Mouse (Mus musculus): Measurements from ENCODE around the gene Marc2. TPM values are rescaled to one million over a fixed set of nuclear protein-coding genes. Genes with fewer than 3 reads are reported as not detected.

The Marc2 gene
- polyA plus RNA-seq, 1 experiment: 56.9 TPM

DNA sequence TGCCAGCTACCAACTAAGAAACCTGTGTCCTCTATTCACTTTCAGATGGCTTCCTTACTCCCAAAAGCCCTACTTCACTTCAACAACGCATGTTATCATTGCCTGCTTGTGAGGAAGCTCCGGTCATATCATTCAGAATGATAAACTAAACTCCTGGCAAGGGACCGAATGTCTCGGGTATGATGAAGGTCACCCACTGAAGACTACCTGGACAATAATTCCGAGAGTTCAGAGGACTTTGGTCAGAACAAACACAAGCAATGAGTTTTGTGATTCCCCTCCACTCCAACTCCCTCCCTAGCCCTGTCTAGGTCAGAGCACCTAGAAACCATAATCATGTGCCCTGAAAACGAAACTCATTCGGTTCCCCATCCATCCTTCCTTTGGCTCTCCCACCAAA is 35.6 kb upstream of the Marc2 start:
- Histone ChIP-seq H3ac (ENCODE audit: control insufficient read depth, insufficient read length, low read depth) (no peak overlapping the region), H3K36me3 (ENCODE audit: control insufficient read depth, insufficient read depth) (no peaks in the 10 kb centered on the region), H3K79me3 (ENCODE audit: low read depth) (no peaks in the 10 kb centered on the region), H3K4me3 (ENCODE audit: insufficient read depth, poor library complexity, severe bottlenecking) (no peak overlapping the region), H3K79me2 (ENCODE audit: control insufficient read depth, insufficient read depth) (no peaks in the 10 kb centered on the region), H3K27me3 (ENCODE audit: control insufficient read depth, insufficient read depth, insufficient read length) (peaks cover 18% of the 10 kb centered on the region)
- TF ChIP-seq MYOD1 (IDR thresholded peaks at IDR 0.05; ENCODE audit: control insufficient read depth, insufficient read length, low read depth) (no peak), USF1 (IDR thresholded peaks at IDR 0.05; ENCODE audit: low read depth) (no peak), CEBPB (IDR thresholded peaks at IDR 0.05; ENCODE audit: low read depth) (no peak), MYOG (IDR thresholded peaks at IDR 0.05; ENCODE audit: control insufficient read depth, extremely low read depth, insufficient read length) (no peak), CTCF (IDR thresholded peaks at IDR 0.05; ENCODE audit: control insufficient read depth, insufficient read depth, insufficient read length) (no peak), FOSL1 (IDR thresholded peaks at IDR 0.05; ENCODE audit: insufficient read depth, low read length, poor library complexity, severe bottlenecking) (no peak), MAX (IDR thresholded peaks at IDR 0.05) (no peak)

- H3K79me2 ChIP-seq (ENCODE audit: control insufficient read depth, insufficient read depth): no peaks in the 10 kb centered on the region
- no peak for TF ChIP-seq CEBPB (IDR thresholded peaks at IDR 0.05; ENCODE audit: low read depth)
- no peak for TF ChIP-seq FOSL1 (IDR thresholded peaks at IDR 0.05; ENCODE audit: insufficient read depth, low read length, poor library complexity, severe bottlenecking)
- no peak for TF ChIP-seq CTCF (IDR thresholded peaks at IDR 0.05; ENCODE audit: control insufficient read depth, insufficient read depth, insufficient read length)
- TF ChIP-seq USF1 (IDR thresholded peaks at IDR 0.05; ENCODE audit: low read depth): no peak
- no peak for TF ChIP-seq MAX (IDR thresholded peaks at IDR 0.05)
- TF ChIP-seq MYOG (IDR thresholded peaks at IDR 0.05; ENCODE audit: control insufficient read depth, extremely low read depth, insufficient read length): no peak
- no peak for TF ChIP-seq MYOD1 (IDR thresholded peaks at IDR 0.05; ENCODE audit: control insufficient read depth, insufficient read length, low read depth)
- no peak overlapping the region for H3ac ChIP-seq (ENCODE audit: control insufficient read depth, insufficient read length, low read depth)
- H3K27me3 ChIP-seq (ENCODE audit: control insufficient read depth, insufficient read depth, insufficient read length): peaks cover 18% of the 10 kb centered on the region
- H3K4me3 ChIP-seq (ENCODE audit: insufficient read depth, poor library complexity, severe bottlenecking): no peak overlapping the region
- H3K36me3 ChIP-seq (ENCODE audit: control insufficient read depth, insufficient read depth): no peaks in the 10 kb centered on the region
- no peaks in the 10 kb centered on the region for H3K79me3 ChIP-seq (ENCODE audit: low read depth)
These were observed 35.0 kb upstream of the Marc2 start for GRCm38 (mm10) chr1:184881211-184881610.

- Histone ChIP-seq H3K36me3 (ENCODE audit: control insufficient read depth, insufficient read depth) (no peaks in the 10 kb centered on the region), H3ac (ENCODE audit: control insufficient read depth, insufficient read length, low read depth) (no peak overlapping the region), H3K4me3 (ENCODE audit: insufficient read depth, poor library complexity, severe bottlenecking) (no peak overlapping the region), H3K79me3 (ENCODE audit: low read depth) (no peaks in the 10 kb centered on the region), H3K79me2 (ENCODE audit: control insufficient read depth, insufficient read depth) (no peaks in the 10 kb centered on the region), H3K27me3 (ENCODE audit: control insufficient read depth, insufficient read depth, insufficient read length) (peaks cover 33% of the 10 kb centered on the region)
- no peak for TF ChIP-seq USF1 (IDR thresholded peaks at IDR 0.05; ENCODE audit: low read depth)
- TF ChIP-seq CEBPB (IDR thresholded peaks at IDR 0.05; ENCODE audit: low read depth): no peak
- no peak for TF ChIP-seq MYOG (IDR thresholded peaks at IDR 0.05; ENCODE audit: control insufficient read depth, extremely low read depth, insufficient read length)
- no peak for TF ChIP-seq FOSL1 (IDR thresholded peaks at IDR 0.05; ENCODE audit: insufficient read depth, low read length, poor library complexity, severe bottlenecking)
- TF ChIP-seq CTCF (IDR thresholded peaks at IDR 0.05; ENCODE audit: control insufficient read depth, insufficient read depth, insufficient read length): no peak
- no peak for TF ChIP-seq MYOD1 (IDR thresholded peaks at IDR 0.05; ENCODE audit: control insufficient read depth, insufficient read length, low read depth)
- no peak for TF ChIP-seq MAX (IDR thresholded peaks at IDR 0.05)
These were observed 32.6 kb upstream of the Marc2 start for GRCm38 (mm10) chr1:184878860-184879259.

DNA sequence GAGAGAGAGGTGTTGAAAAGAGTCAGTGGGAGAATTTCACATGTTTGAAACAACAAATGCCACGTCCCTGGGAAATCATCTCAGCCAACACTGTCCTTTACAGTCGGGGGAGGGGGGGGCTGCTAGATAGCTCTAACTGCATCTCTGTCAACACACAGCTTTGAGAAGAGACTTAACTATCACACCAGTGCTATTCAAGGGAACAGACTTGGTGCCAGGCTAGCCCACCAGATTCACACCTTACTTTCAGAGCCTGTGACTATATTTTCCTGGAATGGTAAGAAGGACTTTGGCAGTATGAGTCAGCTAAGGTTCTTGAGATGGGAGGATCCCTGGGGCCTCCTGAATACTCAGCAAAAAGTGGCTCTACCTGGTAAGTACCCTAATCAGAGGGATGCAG is 31.1 kb upstream of the Marc2 start:
- peaks cover 37% of the 10 kb centered on the region for H3K27me3 ChIP-seq (ENCODE audit: control insufficient read depth, insufficient read depth, insufficient read length)
- H3ac ChIP-seq (ENCODE audit: control insufficient read depth, insufficient read length, low read depth): no peak overlapping the region
- no peaks in the 10 kb centered on the region for H3K79me2 ChIP-seq (ENCODE audit: control insufficient read depth, insufficient read depth)
- no peaks in the 10 kb centered on the region for H3K36me3 ChIP-seq (ENCODE audit: control insufficient read depth, insufficient read depth)
- TF ChIP-seq CTCF (IDR thresholded peaks at IDR 0.05; ENCODE audit: control insufficient read depth, insufficient read depth, insufficient read length): no peak
- no peak for TF ChIP-seq MAX (IDR thresholded peaks at IDR 0.05)
- no peak for TF ChIP-seq MYOG (IDR thresholded peaks at IDR 0.05; ENCODE audit: control insufficient read depth, extremely low read depth, insufficient read length)
- TF ChIP-seq MYOD1 (IDR thresholded peaks at IDR 0.05; ENCODE audit: control insufficient read depth, insufficient read length, low read depth): no peak
- TF ChIP-seq FOSL1 (IDR thresholded peaks at IDR 0.05; ENCODE audit: insufficient read depth, low read length, poor library complexity, severe bottlenecking): no peak
- TF ChIP-seq USF1 (IDR thresholded peaks at IDR 0.05; ENCODE audit: low read depth): no peak
- TF ChIP-seq CEBPB (IDR thresholded peaks at IDR 0.05; ENCODE audit: low read depth): no peak
- H3K79me3 ChIP-seq (ENCODE audit: low read depth): no peaks in the 10 kb centered on the region
- no peak overlapping the region for H3K4me3 ChIP-seq (ENCODE audit: insufficient read depth, poor library complexity, severe bottlenecking)

DNA sequence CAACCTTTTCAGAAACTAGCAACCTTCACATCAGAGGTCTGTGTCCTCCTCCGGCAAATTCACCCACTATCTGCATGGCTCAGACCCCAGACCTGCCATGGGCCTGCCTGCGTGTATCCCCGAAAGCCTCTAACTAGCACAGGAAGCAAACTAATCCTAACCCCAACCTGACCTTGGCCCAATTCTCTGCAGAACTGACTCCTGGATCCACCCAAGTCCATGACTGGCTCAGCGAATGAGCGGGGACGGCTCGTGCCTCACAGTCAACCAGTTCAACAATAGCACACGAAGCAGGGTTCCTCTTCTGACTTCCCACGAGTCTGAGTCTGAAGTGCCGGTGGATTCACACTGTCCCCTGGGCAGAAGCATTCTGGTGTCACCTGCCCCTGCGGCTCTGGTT is 27.7 kb upstream of the Marc2 start:
- no peak overlapping the region for H3ac ChIP-seq (ENCODE audit: control insufficient read depth, insufficient read length, low read depth)
- H3K27me3 ChIP-seq (ENCODE audit: control insufficient read depth, insufficient read depth, insufficient read length): peaks cover 38% of the 10 kb centered on the region
- no peak overlapping the region for H3K4me3 ChIP-seq (ENCODE audit: insufficient read depth, poor library complexity, severe bottlenecking)
- H3K79me3 ChIP-seq (ENCODE audit: low read depth): no peaks in the 10 kb centered on the region
- no peak for TF ChIP-seq CTCF (IDR thresholded peaks at IDR 0.05; ENCODE audit: control insufficient read depth, insufficient read depth, insufficient read length)
- no peak for TF ChIP-seq CEBPB (IDR thresholded peaks at IDR 0.05; ENCODE audit: low read depth)
- TF ChIP-seq MYOG (IDR thresholded peaks at IDR 0.05; ENCODE audit: control insufficient read depth, extremely low read depth, insufficient read length): no peak
- no peak for TF ChIP-seq FOSL1 (IDR thresholded peaks at IDR 0.05; ENCODE audit: insufficient read depth, low read length, poor library complexity, severe bottlenecking)
- no peak for TF ChIP-seq MYOD1 (IDR thresholded peaks at IDR 0.05; ENCODE audit: control insufficient read depth, insufficient read length, low read depth)
- TF ChIP-seq USF1 (IDR thresholded peaks at IDR 0.05; ENCODE audit: low read depth): no peak
- TF ChIP-seq MAX (IDR thresholded peaks at IDR 0.05): no peak
- no peaks in the 10 kb centered on the region for H3K79me2 ChIP-seq (ENCODE audit: control insufficient read depth, insufficient read depth)
- H3K36me3 ChIP-seq (ENCODE audit: control insufficient read depth, insufficient read depth): no peaks in the 10 kb centered on the region

All from C2C12 (cell line).